In the genomic region with DNA sequence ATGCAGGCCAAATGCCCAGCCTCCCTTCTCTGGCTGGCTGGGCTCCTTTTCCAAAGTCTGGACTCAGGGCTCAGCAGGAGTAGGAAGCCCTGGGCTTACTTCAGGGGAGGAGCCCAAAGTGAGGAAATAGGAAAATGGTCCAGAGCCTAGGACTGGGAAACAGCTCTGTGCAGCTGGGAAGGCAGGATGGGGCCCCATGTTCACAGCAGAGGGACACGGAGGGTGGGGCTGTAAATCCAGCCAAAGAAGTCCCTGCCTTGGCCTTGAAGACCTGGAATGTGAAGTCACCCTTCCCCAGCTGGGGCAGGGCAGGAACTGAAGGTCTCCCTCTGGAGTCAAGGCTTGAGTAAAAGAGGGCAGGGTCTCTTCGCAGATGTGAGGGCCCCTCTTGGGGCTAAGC, we compare ENCODE assay signal across 13 mouse cellular contexts. TPM values are rescaled to one million over a fixed set of nuclear protein-coding genes. Genes with fewer than 3 reads are reported as not detected.
A peak's percentile ranks its signal among the peaks of the same experiment; 100 is the strongest.
DNase-seq lines count a peak whose midpoint lies in the region; ATAC-seq and TF ChIP-seq lines count a peak whose summit lies in the region.
"Had no signal": no experiment of that assay in that cellular context is flagged by ENCODE, and none has a peak within 500 bp of the region (broad histone marks: within the 10 kb centered on the region; RNA-seq: fewer than 3 reads in every experiment).

No protein-coding gene starts in this region.

- no peak overlapping the region for H3K4me2 ChIP-seq in kidney, postnatal 0 days (ENCODE audit: low read length)
- H3K4me2 ChIP-seq in stomach, embryonic 15.5 days = no peak overlapping the region
- H3K4me2 ChIP-seq: liver, embryonic 11.5 days had no signal

- no peak overlapping the region for H3K9ac ChIP-seq in kidney, postnatal 0 days (ENCODE audit: low read depth, low read length)
- no peak overlapping the region for H3K9ac ChIP-seq in heart, adult 2 months (ENCODE audit: low read depth, low read length)
- no peak overlapping the region for H3K9ac ChIP-seq in stomach, embryonic 15.5 days

- 33% methylated on average over 2 of the region's 2 CpGs for WGBS in kidney, postnatal 0 days
- 41% methylated on average over 2 of the region's 2 CpGs for WGBS in heart, adult 2 months
- 26% methylated on average over 2 of the region's 2 CpGs for WGBS in stomach, embryonic 15.5 days

- no peak for ATAC-seq in kidney, postnatal 0 days (replicated peaks; ENCODE audit: low FRiP score, low read depth)
- no peak for ATAC-seq in stomach, embryonic 15.5 days (ENCODE audit: insufficient read depth, low FRiP score, low read depth)
- ATAC-seq in monocyte, adult 5-6 weeks (replicated peaks; ENCODE audit: insufficient number of reproducible peaks, low FRiP score, low TSS enrichment, poor library complexity, severe bottlenecking) = no peak
- ATAC-seq: hindbrain, postnatal 0 days had no signal

- H3K27me3 ChIP-seq in kidney, postnatal 0 days (ENCODE audit: insufficient read depth, low read length) = no peaks in the 10 kb centered on the region
- peaks cover 6% of the 10 kb centered on the region; the same call in 1 of the 2 replicates for H3K27me3 ChIP-seq in heart, adult 2 months (ENCODE audit: control insufficient read depth, insufficient read depth, low read length)
- no peaks in the 10 kb centered on the region for H3K27me3 ChIP-seq in stomach, embryonic 15.5 days (replicated peaks)

- peak; percentile 29 for DNase-seq in kidney, postnatal 0 days (ENCODE audit: low spot score)
- DNase-seq in kidney, postnatal 36 days = no peak
- DNase-seq in heart, adult 2 months = peak; percentile 56
- DNase-seq in heart, postnatal 4 days = peak; percentile 44
- no peak for DNase-seq in lung, postnatal 14 days
- DNase-seq in retina, postnatal 1 day = no peak
- DNase-seq: cerebellum, adult 9-11 months had no signal

- no peak for TF ChIP-seq POLR2A in heart, adult 2 months (IDR thresholded peaks at IDR 0.05; ENCODE audit: insufficient read depth, low read depth, low read length)

- intact Hi-C loops in heart, adult 2 months (cut with DNase I) = no loop called here

- TF ChIP-seq EP300 in heart, adult 2 months (IDR thresholded peaks at IDR 0.05; ENCODE audit: insufficient read depth, low read depth, low read length) = no peak

- H3K79me2 ChIP-seq in heart, adult 2 months (replicated peaks; ENCODE audit: control insufficient read depth, insufficient read depth, low read length) = no peaks in the 10 kb centered on the region

- no peak overlapping the region for H3K4me3 ChIP-seq in kidney, postnatal 0 days (replicated peaks; ENCODE audit: low read depth, low read length)
- H3K4me3 ChIP-seq in heart, adult 2 months = no peak overlapping the region
- no peak overlapping the region for H3K4me3 ChIP-seq in stomach, embryonic 15.5 days (replicated peaks)
- H3K4me3 ChIP-seq: erythroblast, embryonic 14.5 days had no signal

- no peaks in the 10 kb centered on the region for H3K9me3 ChIP-seq in kidney, postnatal 0 days (replicated peaks; ENCODE audit: low read length)
- no peaks in the 10 kb centered on the region for H3K9me3 ChIP-seq in stomach, embryonic 15.5 days

- no peaks in the 10 kb centered on the region for H3K36me3 ChIP-seq in kidney, postnatal 0 days (ENCODE audit: insufficient read depth, low read length)
- no peaks in the 10 kb centered on the region for H3K36me3 ChIP-seq in heart, adult 2 months (ENCODE audit: control insufficient read depth, insufficient read depth, low read length)
- H3K36me3 ChIP-seq in stomach, embryonic 15.5 days = no peaks in the 10 kb centered on the region

- H3K4me1 ChIP-seq in kidney, postnatal 0 days (replicated peaks; ENCODE audit: insufficient read depth, low read length) = peaks cover 15% of the 10 kb centered on the region; the same call in 1 of the 2 replicates
- H3K4me1 ChIP-seq in heart, adult 2 months (ENCODE audit: control insufficient read depth, insufficient read depth, low read length) = peaks cover 1% of the 10 kb centered on the region; the same call in 1 of the 2 replicates
- peaks cover 26% of the 10 kb centered on the region for H3K4me1 ChIP-seq in stomach, embryonic 15.5 days

- H3K27ac ChIP-seq in kidney, postnatal 0 days = no peak overlapping the region
- no peak overlapping the region for H3K27ac ChIP-seq in heart, adult 2 months
- H3K27ac ChIP-seq in stomach, embryonic 15.5 days = peak overlapping the region; percentile 28; the same call in 1 of the 2 replicates
- H3K27ac ChIP-seq: hindbrain, postnatal 0 days had no signal

- TF ChIP-seq CTCF in kidney, postnatal 0 days (IDR thresholded peaks at IDR 0.05; ENCODE audit: low read depth) = no peak
- no peak for TF ChIP-seq CTCF in heart, adult 2 months (IDR thresholded peaks at IDR 0.05)

RNA-seq across cellular contexts. Expression of a gene that starts 1.3 kb away (rescaled TPM):
- polyA plus RNA-seq in kidney, postnatal 0 days (2015; fragmentation: Nextera tagmentation; extraction: Ambion mirVana) = 17.1 and 19.1 TPM in 2 replicates
- 1 to 10 TPM; 2.3 to 3.0 TPM for total RNA-seq in heart, adult 2 months (2021)
- polyA plus RNA-seq in heart, adult 2 months (2012; rRNA removed) = 8.5 and 9.8 TPM in 2 replicates
- 10 to 100 TPM; 11.6 to 15.1 TPM for total RNA-seq in heart, postnatal 4 days (2021)
- 20.3 and 20.7 TPM in 2 replicates for polyA plus RNA-seq in stomach, embryonic 15.5 days (2015; fragmentation: Nextera tagmentation; extraction: Ambion mirVana)
- total RNA-seq in monocyte, adult 5-6 weeks (2017) = not detected in 3 replicates

RNA-seq across cellular contexts. Expression of a gene that starts 17.3 kb away (rescaled TPM):
- 3.7 and 4.7 TPM in 2 replicates for polyA plus RNA-seq in kidney, postnatal 0 days (2015; fragmentation: Nextera tagmentation; extraction: Ambion mirVana)
- 1 to 10 TPM; 2.7 to 3.6 TPM for total RNA-seq in heart, adult 2 months (2021)
- polyA plus RNA-seq in heart, adult 2 months (2012; rRNA removed) = 4.9 and 7.5 TPM in 2 replicates
- 1 to 10 TPM; 3.0 TPM for total RNA-seq in heart, postnatal 4 days (2021)
- polyA plus RNA-seq in stomach, embryonic 15.5 days (2015; fragmentation: Nextera tagmentation; extraction: Ambion mirVana) = 8.9 and 11.1 TPM in 2 replicates
- total RNA-seq in monocyte, adult 5-6 weeks (2017) = 195 to 268 TPM (median 261 TPM) in 3 replicates

RNA-seq across cellular contexts. Expression of a gene that starts 37.8 kb away (rescaled TPM):
- not detected in 2 replicates for polyA plus RNA-seq in kidney, postnatal 0 days (2015; fragmentation: Nextera tagmentation; extraction: Ambion mirVana)
- not detected for total RNA-seq in heart, adult 2 months (2021)
- not detected in 2 replicates for polyA plus RNA-seq in heart, adult 2 months (2012; rRNA removed)
- total RNA-seq in heart, postnatal 4 days (2021) = not detected
- polyA plus RNA-seq in stomach, embryonic 15.5 days (2015; fragmentation: Nextera tagmentation; extraction: Ambion mirVana) = 0.24 TPM in 1 of 2 replicates, not detected in the other
- 0.78 TPM in 1 of 3 replicates, not detected in the others for total RNA-seq in monocyte, adult 5-6 weeks (2017)
- total RNA-seq: CH12.LX; hindbrain, postnatal 0 days had no signal
- polyA plus RNA-seq: erythroblast, embryonic 14.5 days; hindbrain, postnatal 0 days had no signal

RNA-seq across cellular contexts. Expression of a gene that starts 41.6 kb away (rescaled TPM):
- polyA plus RNA-seq in kidney, postnatal 0 days (2015; fragmentation: Nextera tagmentation; extraction: Ambion mirVana) = 461 and 485 TPM in 2 replicates
- 100 to 1,000 TPM; 109 to 125 TPM for total RNA-seq in heart, adult 2 months (2021)
- polyA plus RNA-seq in heart, adult 2 months (2012; rRNA removed) = 186 and 208 TPM in 2 replicates
- total RNA-seq in heart, postnatal 4 days (2021) = 100 to 1,000 TPM; 110 to 117 TPM
- polyA plus RNA-seq in stomach, embryonic 15.5 days (2015; fragmentation: Nextera tagmentation; extraction: Ambion mirVana) = 244 and 256 TPM in 2 replicates
- 216 to 361 TPM (median 337 TPM) in 3 replicates for total RNA-seq in monocyte, adult 5-6 weeks (2017)

Comparison
In these comparisons a context has a peak if more than half of its experiments do, and no peak if none do; other contexts are left out.
1. DNase-seq: peak in kidney, postnatal 0 days (single experiment), heart, adult 2 months (2 of 2) and heart, postnatal 4 days (single experiment); none in kidney, postnatal 36 days (0 of 2), lung, postnatal 14 days (single experiment) and retina, postnatal 1 day (single experiment).
2. RNA of a gene that starts 17.3 kb away (total RNA-seq): 195 to 268 TPM in monocyte, adult 5-6 weeks; 2.7 to 3.6 TPM in heart, adult 2 months and 3.0 TPM in heart, postnatal 4 days; every median in the first group is over 10 times any median in the second.